Mouse (Mus musculus) embryonic fibroblast, embryonic 13.5 days (primary cell): ENCODE measurements around the gene Pdcl2. TPM values are rescaled to one million over a fixed set of nuclear protein-coding genes. Genes with fewer than 3 reads are reported as not detected.
A peak's percentile ranks its signal among the peaks of the same experiment; 100 is the strongest.

Experiments
- H3K27ac ChIP-seq: 2 replicates; pipeline ENCODE4 v1.5.1; 2012; ENCODE audit warnings: low read length, control low read depth, inconsistent platforms; ENCODE audit not compliant: insufficient read depth
- H3K4me1 ChIP-seq: 2 replicates; pipeline ENCODE4 v1.6.1; 2011; ENCODE audit warnings: low read length; ENCODE audit not compliant: control insufficient read depth, insufficient read depth
- H3K4me3 ChIP-seq: 2 replicates; pipeline ENCODE4 v1.5.1; 2011; ENCODE audit warnings: mild to moderate bottlenecking, control low read depth, low read length; ENCODE audit not compliant: insufficient read depth
- CTCF ChIP-seq: IDR thresholded peaks from 2 replicates; pipeline ENCODE4 v1.5.1; 2011; ENCODE audit warnings: mild to moderate bottlenecking, control low read depth, low read length, moderate library complexity, borderline replicate concordance; ENCODE audit not compliant: insufficient read depth
- POLR2A ChIP-seq: IDR thresholded peaks from 2 replicates; pipeline ENCODE4 v1.6.1; 2011; ENCODE audit warnings: low read depth, mild to moderate bottlenecking, control low read depth, low read length, moderate library complexity
- polyA plus RNA-seq: library from polyadenylated mRNA; stranded (reverse); fragments of >200 nt; gene quantifications from 2 replicates; pipeline ENCODE4 v1.2.4, GENCODE M21; 2011; ENCODE audit warnings: low read depth; ENCODE audit not compliant: missing spikeins, insufficient read length

Pdcl2 gene
- polyA plus RNA-seq, 1 experiment, result not detected

DNA sequence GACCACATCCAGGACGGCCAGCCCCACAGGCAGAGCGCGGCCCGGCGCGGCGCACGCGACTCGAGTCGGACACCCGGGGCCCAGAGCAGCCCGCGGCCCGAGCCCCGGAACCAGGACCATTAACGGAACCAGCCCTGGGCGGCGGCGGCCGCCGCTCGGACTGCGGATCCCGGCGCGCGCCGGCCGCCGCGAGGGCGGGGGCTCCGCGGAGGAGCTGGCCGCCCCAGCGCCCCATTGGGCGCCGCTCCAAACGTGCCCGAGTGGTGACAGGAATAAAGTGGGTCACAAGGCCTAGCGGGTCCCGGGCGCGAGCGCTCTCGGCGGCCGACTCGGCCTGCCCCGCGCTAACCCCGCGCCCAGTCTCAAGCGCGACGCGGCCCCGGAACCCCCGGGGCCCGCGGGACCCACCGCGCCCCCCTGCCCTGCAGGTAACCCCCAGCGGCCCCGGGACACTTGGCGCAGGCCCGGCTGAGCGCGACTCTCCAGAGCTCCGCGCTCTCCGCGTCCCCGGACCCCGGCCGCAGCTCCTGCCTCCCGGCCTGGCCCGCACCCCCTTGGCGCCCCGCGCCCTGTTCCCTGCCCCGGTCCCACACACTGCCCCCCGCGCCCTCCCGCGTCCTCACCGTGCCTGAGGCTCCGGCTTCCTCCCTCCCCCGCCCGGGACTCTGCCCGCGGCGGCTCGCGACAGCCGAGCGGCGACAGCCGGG, 27.1 kb downstream of the Pdcl2 start:
- no peaks in the 10 kb centered on the region for H3K4me1 ChIP-seq
- H3K4me3 ChIP-seq, result peak overlapping the region; percentile 78
- no peak for TF ChIP-seq CTCF
- no peak for TF ChIP-seq POLR2A
- H3K27ac ChIP-seq, result peak overlapping the region; percentile 94

DNA sequence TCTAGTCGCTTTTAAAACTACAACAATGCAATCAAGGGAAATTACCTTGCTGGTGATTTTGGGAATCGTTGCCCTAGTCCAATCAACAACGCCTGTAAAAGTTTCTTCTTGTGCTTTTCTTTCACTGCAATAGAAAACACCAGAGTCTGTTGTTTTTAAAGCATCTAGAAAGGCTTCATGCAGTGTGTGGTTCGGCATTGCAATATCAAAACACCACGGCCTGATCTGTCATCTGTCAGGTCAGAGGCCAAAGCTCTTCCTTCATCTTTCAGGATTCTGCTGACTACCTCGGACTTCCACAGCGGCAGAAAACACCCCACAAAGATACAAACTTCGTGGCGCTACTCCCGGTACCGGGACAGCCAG, 27.6 kb downstream of the Pdcl2 start:
- TF ChIP-seq CTCF (no peak), POLR2A (no peak)
- H3K4me3 ChIP-seq, result peak overlapping the region; percentile 78
- H3K4me1 ChIP-seq, result no peaks in the 10 kb centered on the region
- peak overlapping the region; percentile 16; the same call in 1 of the 2 replicates for H3K27ac ChIP-seq

DNA sequence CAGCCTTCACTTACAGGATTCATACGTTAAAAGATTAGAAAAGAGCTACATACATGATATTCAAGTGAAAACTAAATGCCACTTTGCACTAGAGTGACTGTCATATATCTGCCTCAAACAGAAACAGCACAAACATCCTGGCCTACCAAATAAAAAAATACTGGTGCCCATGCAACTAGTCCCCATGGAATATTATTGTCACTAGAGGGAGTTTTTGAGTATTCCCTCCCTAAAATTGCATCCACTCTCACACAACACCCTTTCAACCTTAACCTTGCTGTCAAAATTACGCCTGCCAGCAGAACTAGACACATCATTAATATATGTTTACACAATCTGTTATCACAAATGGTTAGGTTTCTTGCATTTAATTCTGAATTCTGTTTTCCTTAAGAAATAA, 28.9 kb downstream of the Pdcl2 start:
- Histone ChIP-seq H3K4me3 (no peak overlapping the region), H3K27ac (no peak overlapping the region), H3K4me1 (peaks cover 1% of the 10 kb centered on the region; the same call in 1 of the 2 replicates)
- no peak for TF ChIP-seq POLR2A
- no peak for TF ChIP-seq CTCF

DNA sequence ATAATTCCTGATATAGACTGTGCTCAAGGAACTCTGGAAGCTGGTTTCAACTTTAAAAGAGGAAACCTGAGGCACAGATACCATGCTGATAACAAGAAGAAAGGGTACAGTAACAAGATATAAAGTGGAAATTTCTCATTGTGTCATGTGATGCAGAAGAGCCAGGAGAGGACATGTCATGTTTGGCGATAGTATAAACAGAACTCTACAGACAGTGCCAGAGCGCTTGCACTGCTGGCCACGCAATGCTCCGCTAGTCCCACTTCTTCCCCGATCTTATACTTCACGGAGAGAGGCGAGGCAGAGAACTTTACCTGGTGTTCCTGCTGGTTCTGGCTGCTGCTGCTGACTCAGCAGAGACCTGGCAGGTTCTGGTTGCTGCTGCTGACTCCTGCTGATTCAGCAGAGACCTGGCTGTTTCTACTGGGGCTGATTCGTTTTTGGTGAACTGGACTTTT, 41.7 kb downstream of the Pdcl2 start:
- Histone ChIP-seq H3K4me3 (no peak overlapping the region), H3K27ac (no peak overlapping the region), H3K4me1 (no peaks in the 10 kb centered on the region)
- no peak for TF ChIP-seq POLR2A
- TF ChIP-seq CTCF, result no peak

DNA sequence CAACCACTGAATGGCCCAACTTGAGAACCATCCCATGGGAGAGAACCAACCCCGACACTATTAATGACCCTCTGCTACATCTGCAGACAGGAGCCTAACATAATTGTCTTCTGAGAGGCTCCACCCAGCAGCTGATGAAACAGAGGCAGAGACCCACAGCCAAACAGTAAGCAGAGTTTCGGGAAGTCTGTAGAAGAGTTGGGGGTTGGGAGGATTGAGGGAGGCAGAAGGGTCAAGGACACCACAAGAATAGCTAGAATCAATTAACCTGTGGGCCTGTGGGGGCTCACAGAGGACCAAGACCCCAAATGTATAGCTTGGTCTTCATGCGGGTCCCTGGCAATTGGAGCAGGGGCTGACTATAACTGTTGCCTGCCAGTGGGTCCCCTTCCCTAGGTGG, 42.7 kb downstream of the Pdcl2 start:
- Histone ChIP-seq H3K27ac (no peak overlapping the region), H3K4me1 (no peaks in the 10 kb centered on the region), H3K4me3 (no peak overlapping the region)
- no peak for TF ChIP-seq CTCF
- TF ChIP-seq POLR2A, result no peak

DNA sequence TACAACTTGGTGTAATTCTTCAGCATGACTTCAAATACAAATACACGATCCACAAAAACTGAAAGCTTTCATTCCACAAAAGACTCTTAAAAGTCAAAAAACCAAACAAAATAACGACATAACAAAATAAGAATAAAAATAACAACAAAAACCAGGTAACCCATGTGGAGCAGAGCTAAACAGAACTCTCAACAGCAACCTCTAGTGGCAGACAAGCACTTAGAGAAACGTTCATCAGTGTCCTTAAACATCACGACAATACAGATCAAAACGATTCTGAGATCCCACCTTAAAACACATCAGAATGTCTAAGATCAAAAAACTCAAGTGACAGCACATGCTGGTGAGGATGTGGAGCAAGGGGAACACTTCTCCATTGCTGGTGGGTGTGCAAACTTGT, 43.9 kb downstream of the Pdcl2 start:
- Histone ChIP-seq H3K27ac (no peak overlapping the region), H3K4me1 (no peaks in the 10 kb centered on the region), H3K4me3 (no peak overlapping the region)
- TF ChIP-seq CTCF, result no peak
- no peak for TF ChIP-seq POLR2A

DNA sequence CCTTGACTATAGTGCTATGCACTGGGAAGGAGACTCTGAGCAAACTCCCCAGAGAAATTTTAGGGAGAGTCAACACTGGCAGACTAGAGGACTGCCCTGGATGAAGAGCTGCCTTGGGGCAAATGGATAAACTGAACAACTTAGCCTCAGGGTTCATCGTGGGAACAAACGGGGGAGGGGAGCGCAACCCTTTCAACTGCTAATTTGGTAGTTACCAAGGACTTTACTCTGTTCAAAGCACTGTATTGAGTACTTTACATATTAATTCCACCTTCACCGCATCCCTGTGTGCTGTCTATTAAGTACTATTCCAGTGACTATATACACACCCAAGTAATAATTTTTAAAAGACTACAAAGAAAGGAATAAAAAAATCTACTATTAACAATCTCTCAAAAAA, 45.3 kb downstream of the Pdcl2 start:
- Histone ChIP-seq H3K4me1 (no peaks in the 10 kb centered on the region), H3K4me3 (no peak overlapping the region), H3K27ac (no peak overlapping the region)
- TF ChIP-seq CTCF, result no peak
- no peak for TF ChIP-seq POLR2A

DNA sequence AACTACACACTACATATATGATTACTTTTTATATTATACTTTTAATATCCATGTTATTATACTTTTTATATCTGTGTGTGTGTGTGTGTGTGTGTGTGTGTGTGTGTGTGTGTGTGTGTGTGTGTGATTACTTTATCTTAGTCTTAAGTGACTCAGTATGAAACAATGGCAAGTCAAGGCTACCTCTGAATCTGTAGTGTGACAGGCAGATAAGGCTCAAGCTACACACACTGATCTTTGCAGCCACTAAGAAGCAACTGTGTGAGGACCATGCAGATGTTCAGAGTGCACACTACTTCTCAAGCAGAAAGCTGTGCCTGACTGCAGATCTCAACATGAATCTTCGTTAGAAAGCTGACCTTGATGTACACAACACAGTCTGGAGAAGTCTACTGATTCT, 47.1 kb downstream of the Pdcl2 start:
- Histone ChIP-seq H3K4me1 (no peaks in the 10 kb centered on the region), H3K4me3 (no peak overlapping the region), H3K27ac (no peak overlapping the region)
- no peak for TF ChIP-seq CTCF
- no peak for TF ChIP-seq POLR2A

DNA sequence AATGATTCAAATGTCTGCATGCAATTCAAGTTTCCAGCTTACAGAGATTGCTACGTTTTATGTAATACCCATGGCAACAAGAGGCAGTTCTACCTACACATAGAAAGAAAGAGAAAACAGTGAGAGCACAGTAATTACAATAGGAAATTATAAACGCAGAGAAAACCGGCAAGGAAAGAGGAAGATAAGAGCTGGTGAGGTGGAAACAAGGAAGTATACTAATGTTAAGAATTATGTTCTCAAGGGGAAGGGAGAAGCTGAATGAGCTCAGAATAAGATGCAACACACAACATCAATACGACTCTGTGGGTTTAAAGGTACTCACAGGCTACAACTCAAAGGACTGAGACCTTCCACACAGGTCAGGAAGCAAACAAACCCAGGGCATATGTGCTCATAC, 56.0 kb downstream of the Pdcl2 start:
- Histone ChIP-seq H3K27ac (no peak overlapping the region), H3K4me1 (no peaks in the 10 kb centered on the region), H3K4me3 (no peak overlapping the region)
- TF ChIP-seq CTCF (no peak), POLR2A (no peak)

Other genes with a start within 250 kb of the Pdcl2 start
- 37.0 and 37.2 TPM in 2 replicates for gene Srd5a3, start 190.9 kb downstream of the Pdcl2 start, polyA plus RNA-seq
- 129 and 174 TPM in 2 replicates for gene Tmem165, start 147.3 kb downstream of the Pdcl2 start, polyA plus RNA-seq
- 25.7 and 29.1 TPM in 2 replicates for gene Clock, start 26.4 kb downstream of the Pdcl2 start, polyA plus RNA-seq
- gene Nmu, start 32.6 kb upstream of the Pdcl2 start, polyA plus RNA-seq, result not detected in 2 replicates
- not detected in 2 replicates for gene Gm7271, start 152.9 kb upstream of the Pdcl2 start, polyA plus RNA-seq
- gene Exoc1, start 198.2 kb upstream of the Pdcl2 start, polyA plus RNA-seq, result 38.3 and 43.2 TPM in 2 replicates